Mouse (Mus musculus) testis, adult 2 months (tissue): ENCODE results near the gene A830005F24Rik.
A peak's percentile ranks its signal among the peaks of the same experiment; 100 is the strongest.

Experiments
- CTCF ChIP-seq: fragments of 200-500 bp; IDR thresholded peaks from 2 replicates; pipeline ENCODE4 v1.5.1; 2012; ENCODE audit warnings: low read depth, mild to moderate bottlenecking, inconsistent platforms, low read length, moderate library complexity; ENCODE audit not compliant: control insufficient read depth, insufficient read depth, insufficient replicate concordance
- POLR2A ChIP-seq: fragments of 200-500 bp; IDR thresholded peaks from 2 replicates; pipeline ENCODE4 v1.6.1; 2012; ENCODE audit warnings: low read depth, mild to moderate bottlenecking, inconsistent platforms, low read length, moderate library complexity; ENCODE audit not compliant: control insufficient read depth

DNA sequence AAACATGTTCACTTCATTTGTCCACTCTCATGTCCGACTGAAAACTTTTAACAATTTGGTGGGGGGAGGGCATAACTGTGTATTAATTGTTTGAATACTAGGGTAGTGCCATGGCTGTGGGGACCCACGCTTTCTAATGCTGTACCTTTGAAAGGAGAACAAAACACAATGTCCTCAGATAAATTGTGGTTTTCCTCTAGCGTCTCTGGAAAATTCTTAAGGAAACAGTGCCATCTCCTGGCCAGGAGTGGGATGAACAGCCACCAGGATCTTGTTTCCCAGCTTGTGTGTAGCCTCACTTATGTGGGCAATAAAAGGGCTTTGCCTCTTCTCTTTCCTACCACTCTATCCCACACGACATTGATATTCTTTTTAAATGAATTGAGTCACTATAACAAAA, 49.2 kb upstream of the A830005F24Rik start:
- TF ChIP-seq CTCF (peak; percentile 15; the same call in 1 of the 2 replicates), POLR2A (no peak)
